Mouse (Mus musculus): Measurements from ENCODE around the gene Nms.

GRCm38 (mm10) chr1:38902571-38902970 is 36.4 kb upstream of the Nms start:
- no peak for TF ChIP-seq GATA1 (IDR thresholded peaks at IDR 0.05; ENCODE audit: borderline replicate concordance, low read length)
- no peak for TF ChIP-seq FLI1 (IDR thresholded peaks at IDR 0.05; ENCODE audit: low read length)

Data from megakaryocyte, embryonic 14.5 days (primary cell).